Mouse (Mus musculus): Measurements from ENCODE around the gene Cst11. TPM values are rescaled to one million over a fixed set of nuclear protein-coding genes. Genes with fewer than 3 reads are reported as not detected.

Gene Cst11
- polyA plus RNA-seq, 1 experiment from 2014 or later = not detected

GRCm38 (mm10) chr2:148754310-148754846 is 16.9 kb downstream of the Cst11 start:
- no peak overlapping the region for H3K4me2 ChIP-seq (replicated peaks; ENCODE audit: low read depth, low read length)
- H3K9ac ChIP-seq (replicated peaks; ENCODE audit: low read depth, low read length) = no peak overlapping the region
- no peaks in the 10 kb centered on the region for H3K36me3 ChIP-seq (ENCODE audit: control insufficient read depth, insufficient read depth, low read length)
- H3K27ac ChIP-seq (ENCODE audit: low read length) = no peak overlapping the region
- H3K4me1 ChIP-seq (ENCODE audit: control insufficient read depth, insufficient read depth, low read length) = no peaks in the 10 kb centered on the region
- H3K4me3 ChIP-seq (ENCODE audit: low read depth, low read length) = no peak overlapping the region
- ATAC-seq (ENCODE audit: insufficient number of reproducible peaks, insufficient read depth, low FRiP score, low read depth) = no peak
- no peaks in the 10 kb centered on the region for H3K27me3 ChIP-seq (ENCODE audit: control insufficient read depth, insufficient read depth, low read length)
- H3K9me3 ChIP-seq (ENCODE audit: control insufficient read depth, low read depth, low read length) = no peaks in the 10 kb centered on the region
- WGBS = 64% methylated on average over 1 of the region's 1 CpGs

- Histone ChIP-seq H3K9me3 (ENCODE audit: control insufficient read depth, low read depth, low read length) (no peaks in the 10 kb centered on the region), H3K4me3 (ENCODE audit: low read depth, low read length) (no peak overlapping the region), H3K9ac (replicated peaks; ENCODE audit: low read depth, low read length) (no peak overlapping the region), H3K4me2 (replicated peaks; ENCODE audit: low read depth, low read length) (peak overlapping the region; percentile 35; the same call in 1 of the 2 replicates), H3K36me3 (ENCODE audit: control insufficient read depth, insufficient read depth, low read length) (no peaks in the 10 kb centered on the region), H3K27me3 (ENCODE audit: control insufficient read depth, insufficient read depth, low read length) (no peaks in the 10 kb centered on the region), H3K27ac (ENCODE audit: low read length) (no peak overlapping the region), H3K4me1 (ENCODE audit: control insufficient read depth, insufficient read depth, low read length) (no peaks in the 10 kb centered on the region)
- ATAC-seq (ENCODE audit: insufficient number of reproducible peaks, insufficient read depth, low FRiP score, low read depth) = peak; percentile 72; the same call in 1 of the 2 replicates
- 17% methylated on average over 15 of the region's 15 CpGs for WGBS
Observed at GRCm38 (mm10) chr2:148751893-148752813, 19.1 kb downstream of the Cst11 start.

- Histone ChIP-seq H3K36me3 (ENCODE audit: control insufficient read depth, insufficient read depth, low read length) (no peaks in the 10 kb centered on the region), H3K4me1 (ENCODE audit: control insufficient read depth, insufficient read depth, low read length) (no peaks in the 10 kb centered on the region), H3K4me3 (ENCODE audit: low read depth, low read length) (no peak within 1 kb of the TSS), H3K9ac (replicated peaks; ENCODE audit: low read depth, low read length) (no peak within 1 kb of the TSS), H3K27ac (ENCODE audit: low read length) (no peak within 1 kb of the TSS), H3K27me3 (ENCODE audit: control insufficient read depth, insufficient read depth, low read length) (no peaks in the 10 kb centered on the region), H3K9me3 (ENCODE audit: control insufficient read depth, low read depth, low read length) (no peaks in the 10 kb centered on the region), H3K4me2 (replicated peaks; ENCODE audit: low read depth, low read length) (no peak within 1 kb of the TSS)
- no peak for ATAC-seq (ENCODE audit: insufficient number of reproducible peaks, insufficient read depth, low FRiP score, low read depth)
- WGBS = 68% methylated on average over 1 of the region's 1 CpGs
Observed at GRCm38 (mm10) chr2:148750058-148750457, 21.2 kb downstream of the Cst11 start, which contains the start of gene Cstl1. TSS of gene Cstl1 (plus strand) at chr2:148750358.

GRCm38 (mm10) chr2:148743846-148744407 is 27.4 kb downstream of the Cst11 start:
- Histone ChIP-seq H3K4me1 (ENCODE audit: control insufficient read depth, insufficient read depth, low read length) (no peaks in the 10 kb centered on the region), H3K27me3 (ENCODE audit: control insufficient read depth, insufficient read depth, low read length) (no peaks in the 10 kb centered on the region), H3K4me3 (ENCODE audit: low read depth, low read length) (no peak overlapping the region), H3K4me2 (replicated peaks; ENCODE audit: low read depth, low read length) (no peak overlapping the region), H3K36me3 (ENCODE audit: control insufficient read depth, insufficient read depth, low read length) (no peaks in the 10 kb centered on the region), H3K9me3 (ENCODE audit: control insufficient read depth, low read depth, low read length) (no peaks in the 10 kb centered on the region), H3K9ac (replicated peaks; ENCODE audit: low read depth, low read length) (no peak overlapping the region), H3K27ac (ENCODE audit: low read length) (no peak overlapping the region)
- no peak for ATAC-seq (ENCODE audit: insufficient number of reproducible peaks, insufficient read depth, low FRiP score, low read depth)
- 81% methylated on average over 3 of the region's 3 CpGs for WGBS

GRCm38 (mm10) chr2:148743001-148743400 is 28.3 kb downstream of the Cst11 start:
- Histone ChIP-seq H3K4me3 (ENCODE audit: low read depth, low read length) (no peak overlapping the region), H3K9ac (replicated peaks; ENCODE audit: low read depth, low read length) (no peak overlapping the region), H3K9me3 (ENCODE audit: control insufficient read depth, low read depth, low read length) (no peaks in the 10 kb centered on the region), H3K36me3 (ENCODE audit: control insufficient read depth, insufficient read depth, low read length) (no peaks in the 10 kb centered on the region), H3K27me3 (ENCODE audit: control insufficient read depth, insufficient read depth, low read length) (no peaks in the 10 kb centered on the region), H3K4me1 (ENCODE audit: control insufficient read depth, insufficient read depth, low read length) (no peaks in the 10 kb centered on the region), H3K4me2 (replicated peaks; ENCODE audit: low read depth, low read length) (no peak overlapping the region), H3K27ac (ENCODE audit: low read length) (no peak overlapping the region)
- no peak for ATAC-seq (ENCODE audit: insufficient number of reproducible peaks, insufficient read depth, low FRiP score, low read depth)
- 81% methylated on average over 3 of the region's 3 CpGs for WGBS

GRCm38 (mm10) chr2:148732327-148733000 is 38.8 kb downstream of the Cst11 start, which contains the start of gene Napb:
TSS of gene Napb (minus strand) at chr2:148732467.
- H3K9ac ChIP-seq (replicated peaks; ENCODE audit: low read depth, low read length) = peak within 1 kb of the TSS; percentile 52
- H3K9me3 ChIP-seq (ENCODE audit: control insufficient read depth, low read depth, low read length) = no peaks in the 10 kb centered on the region
- H3K4me2 ChIP-seq (replicated peaks; ENCODE audit: low read depth, low read length) = peak within 1 kb of the TSS; percentile 72
- 3% methylated on average over 18 of the region's 18 CpGs for WGBS
- H3K4me1 ChIP-seq (ENCODE audit: control insufficient read depth, insufficient read depth, low read length) = 0 out of 2 replicates have a peak, but pooled peaks cover 6% of the 10 kb centered on the region
- H3K36me3 ChIP-seq (ENCODE audit: control insufficient read depth, insufficient read depth, low read length) = no peaks in the 10 kb centered on the region
- H3K4me3 ChIP-seq (ENCODE audit: low read depth, low read length) = peak within 1 kb of the TSS; percentile 76
- ATAC-seq (ENCODE audit: insufficient number of reproducible peaks, insufficient read depth, low FRiP score, low read depth) = peak; percentile 100
- peak within 1 kb of the TSS; percentile 27; the same call in 1 of the 2 replicates for H3K27ac ChIP-seq (ENCODE audit: low read length)
- H3K27me3 ChIP-seq (ENCODE audit: control insufficient read depth, insufficient read depth, low read length) = no peaks in the 10 kb centered on the region

- peak overlapping the region; percentile 52 for H3K9ac ChIP-seq (replicated peaks; ENCODE audit: low read depth, low read length)
- H3K9me3 ChIP-seq (ENCODE audit: control insufficient read depth, low read depth, low read length) = no peaks in the 10 kb centered on the region
- no peaks in the 10 kb centered on the region for H3K36me3 ChIP-seq (ENCODE audit: control insufficient read depth, insufficient read depth, low read length)
- H3K4me3 ChIP-seq (ENCODE audit: low read depth, low read length) = peak overlapping the region; percentile 76
- H3K4me1 ChIP-seq (ENCODE audit: control insufficient read depth, insufficient read depth, low read length) = 0 out of 2 replicates have a peak, but pooled peaks cover 6% of the 10 kb centered on the region
- under 1% methylated on average over 35 of the region's 35 CpGs for WGBS
- peak overlapping the region; percentile 27; the same call in 1 of the 2 replicates for H3K27ac ChIP-seq (ENCODE audit: low read length)
- H3K4me2 ChIP-seq (replicated peaks; ENCODE audit: low read depth, low read length) = peak overlapping the region; percentile 72
- no peaks in the 10 kb centered on the region for H3K27me3 ChIP-seq (ENCODE audit: control insufficient read depth, insufficient read depth, low read length)
- peak; percentile 47; the same call in 1 of the 2 replicates for ATAC-seq (ENCODE audit: insufficient number of reproducible peaks, insufficient read depth, low FRiP score, low read depth)
Observed at GRCm38 (mm10) chr2:148731614-148732326, 39.5 kb downstream of the Cst11 start.

Measured in stomach, embryonic 14.5 days (tissue).